In genomic region chr19:4742229-4742628, GRCm38 (mm10) we compare ENCODE assay signal across 21 mouse cellular contexts. TPM values are rescaled to one million over a fixed set of nuclear protein-coding genes. Genes with fewer than 3 reads are reported as not detected.
DNase-seq lines count a peak whose midpoint lies in the region; ATAC-seq lines count a peak whose summit lies in the region.
"Had no signal": no experiment of that assay in that cellular context is flagged by ENCODE, and none has a peak within 500 bp of the region (broad histone marks: within the 10 kb centered on the region; RNA-seq: fewer than 3 reads in every experiment).

No protein-coding gene starts in this region.

- H3K9me3 ChIP-seq in forebrain, embryonic 11.5 days (ENCODE audit: control insufficient read depth, low read length), result no peaks in the 10 kb centered on the region
- H3K9me3 ChIP-seq in forebrain, embryonic 12.5 days, result no peaks in the 10 kb centered on the region
- no peaks in the 10 kb centered on the region for H3K9me3 ChIP-seq in heart, embryonic 10.5 days
- H3K9me3 ChIP-seq: forebrain, embryonic 13.5 days; forebrain, embryonic 15.5 days; G1E had no signal

- no peak overlapping the region for H3K4me3 ChIP-seq in forebrain, embryonic 11.5 days (ENCODE audit: low read depth, low read length)
- H3K4me3 ChIP-seq in forebrain, embryonic 12.5 days (replicated peaks), result no peak overlapping the region
- no peak overlapping the region for H3K4me3 ChIP-seq in heart, embryonic 10.5 days
- H3K4me3 ChIP-seq: forebrain, embryonic 13.5 days; forebrain, embryonic 15.5 days had no signal

- no peak overlapping the region for H3K9ac ChIP-seq in forebrain, embryonic 11.5 days (ENCODE audit: low read length)
- H3K9ac ChIP-seq in forebrain, embryonic 12.5 days, result no peak overlapping the region
- H3K9ac ChIP-seq: forebrain, embryonic 13.5 days; forebrain, embryonic 15.5 days; forebrain, postnatal 0 days had no signal

- no peaks in the 10 kb centered on the region; the same call in 1 of the 2 replicates for H3K36me3 ChIP-seq in forebrain, embryonic 11.5 days (ENCODE audit: control insufficient read depth, insufficient read depth, low read length)
- peaks cover 85% of the 10 kb centered on the region for H3K36me3 ChIP-seq in forebrain, embryonic 12.5 days (replicated peaks)
- H3K36me3 ChIP-seq in heart, embryonic 10.5 days, result no peaks in the 10 kb centered on the region

- peak; percentile 17 for DNase-seq in cerebellum, adult 11-12 months
- no peak for DNase-seq in cerebellum, adult 9-11 months
- peak; percentile 41 for DNase-seq in forebrain, embryonic 11.5 days (ENCODE audit: low spot score)
- DNase-seq in heart, embryonic 10.5 days (ENCODE audit: low spot score), result peak; percentile 54
- no peak for DNase-seq in heart, adult 9 months (ENCODE audit: low spot score in 2 of 2)
- DNase-seq: adrenal gland, adult 8-10 months; adrenal gland, postnatal 14 days; B cell, adult 2 months; cerebellum, adult 18-20 months; cerebellum, adult 8-10 months; cerebellum, postnatal 10 days; cerebellum, postnatal 25 days; forebrain, postnatal 0 days had no signal

- ATAC-seq in forebrain, embryonic 11.5 days (replicated peaks; ENCODE audit: low FRiP score), result no peak
- ATAC-seq in forebrain, embryonic 12.5 days (ENCODE audit: low FRiP score), result no peak
- ATAC-seq: activated CD4-positive, CD25-positive, alpha-beta regulatory T cell, adult 4 months; CD4-positive, CD25-positive, alpha-beta regulatory T cell, adult 4 months; forebrain, embryonic 13.5 days; forebrain, embryonic 15.5 days; Patski had no signal

- H3K4me2 ChIP-seq in forebrain, embryonic 11.5 days (ENCODE audit: low read depth, low read length, severe bottlenecking), result no peak overlapping the region
- no peak overlapping the region for H3K4me2 ChIP-seq in forebrain, embryonic 12.5 days
- H3K4me2 ChIP-seq: forebrain, embryonic 13.5 days; forebrain, embryonic 15.5 days had no signal

- H3K4me1 ChIP-seq in forebrain, embryonic 11.5 days (replicated peaks; ENCODE audit: control insufficient read depth, insufficient read depth, low read length), result no peaks in the 10 kb centered on the region
- no peaks in the 10 kb centered on the region for H3K4me1 ChIP-seq in forebrain, embryonic 12.5 days
- H3K4me1 ChIP-seq in heart, embryonic 10.5 days, result 0 out of 2 replicates have a peak, but pooled peaks cover 3% of the 10 kb centered on the region
- H3K4me1 ChIP-seq: forebrain, embryonic 13.5 days; forebrain, embryonic 15.5 days had no signal

- no peak overlapping the region for H3K27ac ChIP-seq in forebrain, embryonic 11.5 days (ENCODE audit: low read depth, low read length)
- H3K27ac ChIP-seq in forebrain, embryonic 12.5 days, result no peak overlapping the region
- H3K27ac ChIP-seq in heart, embryonic 10.5 days, result no peak overlapping the region
- H3K27ac ChIP-seq: forebrain, embryonic 13.5 days; forebrain, embryonic 15.5 days had no signal

- WGBS in forebrain, embryonic 11.5 days, result 92% methylated on average over 6 of the region's 6 CpGs
- WGBS in forebrain, embryonic 12.5 days, result 85% methylated on average over 6 of the region's 6 CpGs
- 87% methylated on average over 6 of the region's 6 CpGs for WGBS in heart, embryonic 10.5 days

- no peaks in the 10 kb centered on the region for H3K27me3 ChIP-seq in forebrain, embryonic 11.5 days (ENCODE audit: control insufficient read depth, insufficient read depth, low read length)
- no peaks in the 10 kb centered on the region for H3K27me3 ChIP-seq in forebrain, embryonic 12.5 days
- no peaks in the 10 kb centered on the region for H3K27me3 ChIP-seq in heart, embryonic 10.5 days (ENCODE audit: insufficient read depth, poor library complexity, severe bottlenecking)
- H3K27me3 ChIP-seq: CH12.LX; forebrain, embryonic 13.5 days; forebrain, embryonic 15.5 days; Patski had no signal

RNA-seq across cellular contexts. Expression of gene Rbm4b, which starts 14.1 kb away (rescaled TPM):
- 136 and 139 TPM in 2 replicates for polyA plus RNA-seq in forebrain, embryonic 11.5 days (2014; fragmentation: Nextera tagmentation; extraction: Ambion mirVana)
- polyA plus RNA-seq in forebrain, embryonic 12.5 days (2016; fragmentation: Nextera tagmentation; extraction: Ambion mirVana), result 151 and 159 TPM in 2 replicates
- polyA plus RNA-seq in heart, embryonic 10.5 days (2016; fragmentation: Nextera tagmentation; extraction: Ambion mirVana), result 44.8 and 59.1 TPM in 2 replicates

RNA-seq across cellular contexts. Expression of gene Sptbn2, which starts 31.3 kb away (rescaled TPM):
- polyA plus RNA-seq in forebrain, embryonic 11.5 days (2014; fragmentation: Nextera tagmentation; extraction: Ambion mirVana), result 15.2 and 16.7 TPM in 2 replicates
- 25.2 and 27.3 TPM in 2 replicates for polyA plus RNA-seq in forebrain, embryonic 12.5 days (2016; fragmentation: Nextera tagmentation; extraction: Ambion mirVana)
- 0.57 and 1.6 TPM in 2 replicates for polyA plus RNA-seq in heart, embryonic 10.5 days (2016; fragmentation: Nextera tagmentation; extraction: Ambion mirVana)

RNA-seq across cellular contexts. Expression of gene Gm960, which starts 43.8 kb away (rescaled TPM):
- polyA plus RNA-seq in forebrain, embryonic 11.5 days (2014; fragmentation: Nextera tagmentation; extraction: Ambion mirVana), result 4.6 and 4.9 TPM in 2 replicates
- polyA plus RNA-seq in forebrain, embryonic 12.5 days (2016; fragmentation: Nextera tagmentation; extraction: Ambion mirVana), result 4.5 and 5.4 TPM in 2 replicates
- polyA plus RNA-seq in heart, embryonic 10.5 days (2016; fragmentation: Nextera tagmentation; extraction: Ambion mirVana), result 2.1 and 2.2 TPM in 2 replicates
- polyA plus RNA-seq: activated CD4-positive, CD25-positive, alpha-beta regulatory T cell, adult 4 months; CD4-positive, CD25-positive, alpha-beta regulatory T cell, adult 4 months; G1E had no signal

RNA-seq across cellular contexts. Expression of gene Rbm4, which starts 51.5 kb away (rescaled TPM):
- polyA plus RNA-seq in forebrain, embryonic 11.5 days (2014; fragmentation: Nextera tagmentation; extraction: Ambion mirVana), result 100 and 110 TPM in 2 replicates
- 86.4 and 95.2 TPM in 2 replicates for polyA plus RNA-seq in forebrain, embryonic 12.5 days (2016; fragmentation: Nextera tagmentation; extraction: Ambion mirVana)
- 59.6 and 68.1 TPM in 2 replicates for polyA plus RNA-seq in heart, embryonic 10.5 days (2016; fragmentation: Nextera tagmentation; extraction: Ambion mirVana)

Comparison
In these comparisons a context has a peak if more than half of its experiments do, and no peak if none do; other contexts are left out.
1. DNase-seq: peak in cerebellum, adult 11-12 months (single experiment), forebrain, embryonic 11.5 days (single experiment) and heart, embryonic 10.5 days (single experiment); none in cerebellum, adult 9-11 months (single experiment) and heart, adult 9 months (0 of 2).